Mouse (Mus musculus) stomach, postnatal 0 days (tissue): ENCODE data around the gene Srgn.

Source experiments
- CTCF ChIP-seq: IDR thresholded peaks from 2 replicates; pipeline ENCODE4 v1.5.1; 2016; ENCODE audit warnings: antibody characterized with exemption, low read depth, mild to moderate bottlenecking, moderate library complexity
- EP300 ChIP-seq: optimal IDR thresholded peaks from 2 replicates; pipeline ENCODE3; 2016; ENCODE audit warnings: antibody characterized with exemption

DNA sequence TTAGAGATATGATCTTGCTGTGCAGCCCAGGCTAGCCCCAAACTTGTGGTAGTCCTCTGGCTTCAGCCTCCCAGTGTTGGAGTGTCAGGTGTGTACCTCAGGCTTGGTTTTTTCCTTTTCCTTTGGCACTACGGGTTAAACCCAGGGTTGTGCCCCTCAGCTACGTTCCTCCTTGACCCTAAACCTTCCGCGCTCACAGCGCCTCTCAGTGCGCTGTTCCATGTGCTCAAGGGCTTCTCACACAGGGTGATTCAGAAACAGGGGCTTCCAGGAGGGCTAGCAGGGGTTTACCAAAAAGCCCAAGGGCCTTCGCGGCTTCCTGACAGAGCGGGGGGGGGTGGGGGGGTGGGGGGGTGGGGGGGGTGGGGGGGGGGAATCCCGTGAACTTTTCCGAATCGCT, 15.3 kb upstream of the Srgn start:
- no peak for TF ChIP-seq CTCF
- no peak for TF ChIP-seq EP300
